Comparison of ENCODE assay signal across 25 mouse cellular contexts in the genomic region with DNA sequence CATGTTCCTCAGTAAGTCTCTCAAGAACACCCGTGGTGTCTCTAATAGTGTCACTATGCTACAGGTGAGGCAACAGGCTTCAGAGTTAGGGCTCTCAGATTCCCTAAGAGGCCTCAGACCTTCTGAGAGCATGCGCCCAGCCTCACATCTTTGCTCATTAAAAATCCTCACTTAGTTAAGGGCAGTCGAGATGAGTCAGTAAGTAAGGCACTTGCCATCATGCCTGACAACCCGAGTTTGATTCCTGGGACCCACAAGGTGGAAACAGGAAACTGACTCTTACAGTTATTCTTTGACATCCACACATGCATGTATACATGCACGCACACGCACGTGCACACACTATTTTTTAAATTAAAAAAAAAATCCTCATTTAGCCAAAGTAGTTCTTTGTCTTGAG. TPM values are rescaled to one million over a fixed set of nuclear protein-coding genes. Genes with fewer than 3 reads are reported as not detected.
A peak's percentile ranks its signal among the peaks of the same experiment; 100 is the strongest.
DNase-seq lines count a peak whose midpoint lies in the region; ATAC-seq lines count a peak whose summit lies in the region.
"Had no signal": no experiment of that assay in that cellular context is flagged by ENCODE, and none has a peak within 500 bp of the region (broad histone marks: within the 10 kb centered on the region; RNA-seq: fewer than 3 reads in every experiment).

No protein-coding gene starts in this region.

- H3K9me3 ChIP-seq in heart, embryonic 11.5 days (replicated peaks; ENCODE audit: control insufficient read depth, low read length) = no peaks in the 10 kb centered on the region
- H3K9me3 ChIP-seq in liver, embryonic 12.5 days (replicated peaks) = no peaks in the 10 kb centered on the region
- H3K9me3 ChIP-seq in liver, embryonic 11.5 days (ENCODE audit: control insufficient read depth, low read length) = no peaks in the 10 kb centered on the region
- H3K9me3 ChIP-seq: embryonic facial prominence, embryonic 12.5 days; forebrain, embryonic 12.5 days; hindbrain, embryonic 10.5 days; kidney, embryonic 15.5 days; midbrain, embryonic 15.5 days; neural tube, embryonic 13.5 days; stomach, embryonic 15.5 days had no signal

- H3K36me3 ChIP-seq in heart, embryonic 11.5 days (ENCODE audit: control insufficient read depth, insufficient read depth, low read length) = no peaks in the 10 kb centered on the region
- H3K36me3 ChIP-seq in liver, embryonic 12.5 days = 0 out of 2 replicates have a peak, but pooled peaks cover 12% of the 10 kb centered on the region
- H3K36me3 ChIP-seq in liver, embryonic 11.5 days (ENCODE audit: control insufficient read depth, insufficient read depth, low read length) = peaks cover 7% of the 10 kb centered on the region; the same call in 1 of the 2 replicates
- H3K36me3 ChIP-seq: embryonic facial prominence, embryonic 12.5 days; forebrain, embryonic 12.5 days; hindbrain, embryonic 10.5 days; kidney, embryonic 15.5 days; midbrain, embryonic 15.5 days; neural tube, embryonic 13.5 days; stomach, embryonic 15.5 days had no signal

- DNase-seq in heart, postnatal 25 days (ENCODE audit: low spot score) = no peak
- no peak for DNase-seq in liver, embryonic 11.5 days (ENCODE audit: low spot score)
- peak; percentile 56 for DNase-seq in CD4-positive, CD25-positive, alpha-beta regulatory T cell, adult 2 months (ENCODE audit: low read depth, low spot score)
- no peak for DNase-seq in lung, postnatal 14 days
- DNase-seq: adrenal gland, postnatal 10 days; cerebellum, adult 2 months; cerebellum, postnatal 25 days; gastrocnemius, postnatal 10 days; kidney, adult 11 months; kidney, postnatal 36 days; layer of hippocampus, postnatal 36 days; lung, embryonic 14.5 days; lung, postnatal 36 days had no signal

- no peaks in the 10 kb centered on the region for H3K27me3 ChIP-seq in heart, embryonic 11.5 days (ENCODE audit: control insufficient read depth, insufficient read depth, low read length)
- no peaks in the 10 kb centered on the region for H3K27me3 ChIP-seq in liver, embryonic 12.5 days (replicated peaks)
- no peaks in the 10 kb centered on the region for H3K27me3 ChIP-seq in liver, embryonic 11.5 days (replicated peaks; ENCODE audit: control insufficient read depth, insufficient read depth, low read length)
- H3K27me3 ChIP-seq: embryonic facial prominence, embryonic 12.5 days; forebrain, embryonic 12.5 days; kidney, embryonic 15.5 days; midbrain, embryonic 15.5 days; neural tube, embryonic 13.5 days; stomach, embryonic 15.5 days had no signal

- H3K27ac ChIP-seq in heart, embryonic 11.5 days (ENCODE audit: low read depth, low read length) = peak overlapping the region; percentile 77
- H3K27ac ChIP-seq in liver, embryonic 12.5 days = 0 out of 2 replicates have a peak overlapping the region, but pooled peaks have one; percentile 28
- H3K27ac ChIP-seq in liver, embryonic 11.5 days (ENCODE audit: low read depth, low read length) = no peak overlapping the region
- H3K27ac ChIP-seq: embryonic facial prominence, embryonic 12.5 days; forebrain, embryonic 12.5 days; hindbrain, embryonic 10.5 days; hindbrain, postnatal 0 days; kidney, embryonic 15.5 days; liver, embryonic 14.5 days; midbrain, embryonic 15.5 days; neural tube, embryonic 13.5 days; stomach, embryonic 15.5 days had no signal

- intact Hi-C loops in heart, postnatal 25 days (cut with DNase I) = no loop called here

- no peak overlapping the region for H3K4me3 ChIP-seq in heart, embryonic 11.5 days (ENCODE audit: low read depth, low read length)
- no peak overlapping the region for H3K4me3 ChIP-seq in liver, embryonic 12.5 days
- no peak overlapping the region for H3K4me3 ChIP-seq in liver, embryonic 11.5 days (ENCODE audit: low read depth, low read length)
- H3K4me3 ChIP-seq: embryonic facial prominence, embryonic 12.5 days; forebrain, embryonic 12.5 days; hindbrain, embryonic 10.5 days; kidney, embryonic 15.5 days; midbrain, embryonic 15.5 days; neural tube, embryonic 13.5 days; stomach, embryonic 15.5 days had no signal

- WGBS in heart, embryonic 11.5 days (ENCODE audit: insufficient replicate concordance) = 73% methylated on average over 7 of the region's 7 CpGs
- WGBS in liver, embryonic 12.5 days (ENCODE audit: insufficient replicate concordance) = 69% methylated on average over 7 of the region's 7 CpGs
- WGBS in liver, embryonic 11.5 days = 78% methylated on average over 7 of the region's 7 CpGs

- no peak overlapping the region for H3K4me2 ChIP-seq in heart, embryonic 11.5 days
- no peak overlapping the region for H3K4me2 ChIP-seq in liver, embryonic 12.5 days
- no peak overlapping the region for H3K4me2 ChIP-seq in liver, embryonic 11.5 days
- H3K4me2 ChIP-seq: embryonic facial prominence, embryonic 12.5 days; forebrain, embryonic 12.5 days; kidney, embryonic 15.5 days; lung, embryonic 14.5 days; midbrain, embryonic 15.5 days; neural tube, embryonic 13.5 days; stomach, embryonic 15.5 days had no signal

- H3K9ac ChIP-seq in heart, embryonic 11.5 days (ENCODE audit: low read depth, low read length) = no peak overlapping the region
- H3K9ac ChIP-seq in liver, embryonic 12.5 days = no peak overlapping the region
- no peak overlapping the region for H3K9ac ChIP-seq in liver, embryonic 11.5 days (ENCODE audit: low read depth, low read length)
- H3K9ac ChIP-seq: embryonic facial prominence, embryonic 12.5 days; forebrain, embryonic 12.5 days; kidney, embryonic 15.5 days; liver, embryonic 14.5 days; lung, embryonic 14.5 days; midbrain, embryonic 15.5 days; neural tube, embryonic 13.5 days; stomach, embryonic 15.5 days had no signal

- no peak for ATAC-seq in heart, embryonic 11.5 days (replicated peaks; ENCODE audit: insufficient number of reproducible peaks, low FRiP score, low TSS enrichment)
- no peak for ATAC-seq in liver, embryonic 12.5 days
- ATAC-seq in liver, embryonic 11.5 days (replicated peaks; ENCODE audit: low FRiP score) = no peak
- ATAC-seq in inflammation-experienced regulatory T-cells, adult 6 months = peak; percentile 18
- ATAC-seq: hindbrain, postnatal 0 days; midbrain, embryonic 15.5 days had no signal

- peaks cover 47% of the 10 kb centered on the region for H3K4me1 ChIP-seq in heart, embryonic 11.5 days (ENCODE audit: control insufficient read depth, insufficient read depth, low read length)
- H3K4me1 ChIP-seq in liver, embryonic 12.5 days = peaks cover 88% of the 10 kb centered on the region
- peaks cover 59% of the 10 kb centered on the region for H3K4me1 ChIP-seq in liver, embryonic 11.5 days (replicated peaks; ENCODE audit: control insufficient read depth, insufficient read depth, low read length)
- H3K4me1 ChIP-seq: hindbrain, embryonic 10.5 days; stomach, embryonic 15.5 days had no signal

RNA-seq across cellular contexts. Expression of a gene that starts 26.0 kb away (rescaled TPM):
- polyA plus RNA-seq in heart, embryonic 11.5 days (2014; fragmentation: Nextera tagmentation; extraction: Ambion mirVana) = 26.4 and 32.0 TPM in 2 replicates
- 10 to 100 TPM; 67.6 to 68.9 TPM for total RNA-seq in heart, postnatal 25 days (2021)
- polyA plus RNA-seq in liver, embryonic 12.5 days (2016; fragmentation: Nextera tagmentation; extraction: Ambion mirVana) = 31.6 and 33.7 TPM in 2 replicates
- 46.0 and 50.1 TPM in 2 replicates for polyA plus RNA-seq in liver, embryonic 11.5 days (2014; fragmentation: Nextera tagmentation; extraction: Ambion mirVana)
- polyA plus RNA-seq in inflammation-experienced regulatory T-cells, adult 6 months (2017; shearing (Covaris generic)) = 10 to 100 TPM; 25.2 to 40.4 (median 33.7) TPM

RNA-seq across cellular contexts. Expression of a gene that starts 34.7 kb away (rescaled TPM):
- 5.6 and 5.9 TPM in 2 replicates for polyA plus RNA-seq in heart, embryonic 11.5 days (2014; fragmentation: Nextera tagmentation; extraction: Ambion mirVana)
- 10 to 100 TPM; 24.3 to 30.1 TPM for total RNA-seq in heart, postnatal 25 days (2021)
- 16.0 and 17.7 TPM in 2 replicates for polyA plus RNA-seq in liver, embryonic 12.5 days (2016; fragmentation: Nextera tagmentation; extraction: Ambion mirVana)
- 26.3 and 27.8 TPM in 2 replicates for polyA plus RNA-seq in liver, embryonic 11.5 days (2014; fragmentation: Nextera tagmentation; extraction: Ambion mirVana)
- 10 to 100 TPM; 31.2 to 34.1 (median 31.3) TPM for polyA plus RNA-seq in inflammation-experienced regulatory T-cells, adult 6 months (2017; shearing (Covaris generic))

RNA-seq across cellular contexts. Expression of a gene that starts 53.7 kb away (rescaled TPM):
- 3.8 and 5.3 TPM in 2 replicates for polyA plus RNA-seq in heart, embryonic 11.5 days (2014; fragmentation: Nextera tagmentation; extraction: Ambion mirVana)
- total RNA-seq in heart, postnatal 25 days (2021) = 10 to 100 TPM in 1 of 2 experiments, 1 to 10 TPM in 1; 9.5 to 11.3 TPM
- polyA plus RNA-seq in liver, embryonic 12.5 days (2016; fragmentation: Nextera tagmentation; extraction: Ambion mirVana) = 2.1 and 2.4 TPM in 2 replicates
- polyA plus RNA-seq in liver, embryonic 11.5 days (2014; fragmentation: Nextera tagmentation; extraction: Ambion mirVana) = 3.1 and 3.8 TPM in 2 replicates
- polyA plus RNA-seq in inflammation-experienced regulatory T-cells, adult 6 months (2017; shearing (Covaris generic)) = 1 to 10 TPM; 1.7 to 2.6 (median 2.1) TPM
